Mouse (Mus musculus) embryonic stem cell, embryonic (primary cell): Measurements from ENCODE around the gene Olfr1229.

Source experiments
- CTCF ChIA-PET, 4 experiments: fragments of 300-600 bp in 2 of 4; fragments of 350-600 bp in 2 of 4; sonication (Branson Sonifier 250); formaldehyde crosslinking; loops; one replicate each; lab custom pipeline; 2022; ENCODE audit warnings: inconsistent platforms in 2 of 4; lab: Charles Lee
- POLR2A ChIA-PET, 4 experiments: fragments of 300-600 bp in 2 of 4; fragments of 350-600 bp in 2 of 4; sonication (Branson Sonifier 250); formaldehyde crosslinking; loops; one replicate each; lab custom pipeline; 2022; ENCODE audit warnings: antibody characterized with exemption in 4 of 4, inconsistent platforms in 1 of 4; lab: Charles Lee

Olfr1229 gene

DNA sequence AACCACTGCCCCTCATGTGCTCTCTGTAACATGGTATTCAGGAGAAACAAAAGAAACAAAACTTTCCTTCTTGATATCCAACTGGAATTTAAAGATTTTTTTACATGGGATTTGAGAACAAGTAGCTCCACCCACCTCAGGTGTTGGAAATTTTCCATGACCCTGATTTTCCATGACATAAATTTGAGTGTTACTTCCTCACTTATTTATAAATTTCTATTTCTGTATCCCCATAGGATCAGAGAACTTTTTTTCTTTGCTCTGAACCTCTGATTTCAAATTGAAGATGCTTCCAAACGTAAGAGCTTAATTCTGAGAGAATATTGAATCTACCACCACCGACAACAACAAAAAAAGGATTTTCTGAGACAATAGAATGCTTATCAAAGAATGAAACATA lies at the start of gene Olfr1229:
Gene Olfr1229, minus strand, starts transcription at position 101 of the 400 bp plus-strand sequence.
- CTCF ChIA-PET: interaction anchor here in 1 of 4 experiments (0.6 kb wide), 1 partner anchor 38 kb away, joined by 3 read pairs; no protein-coding TSS in a partner anchor
- POLR2A ChIA-PET: no interaction called here

DNA sequence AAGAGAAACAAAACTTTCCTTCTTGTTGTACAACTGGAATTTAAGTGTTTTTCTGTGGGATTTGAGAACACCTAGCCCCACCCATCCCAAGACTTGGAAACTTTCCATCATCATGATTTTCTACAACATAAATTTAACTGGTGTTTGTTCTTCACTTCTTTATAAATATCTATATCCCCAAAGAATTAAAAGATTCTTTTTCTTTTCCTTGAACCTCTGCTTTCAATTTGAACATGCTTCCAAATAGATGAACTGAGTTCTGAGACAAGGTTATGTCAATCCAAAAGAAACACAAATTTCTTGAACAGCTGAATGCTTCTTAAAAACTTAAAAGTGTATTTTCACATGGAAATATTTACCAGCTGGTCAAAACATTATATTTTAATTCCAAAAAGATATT lies 41.8 kb upstream of the Olfr1229 start, which contains the start of gene Olfr1232:
Gene Olfr1232, minus strand, starts transcription at position 101 of the 400 bp plus-strand sequence.
- CTCF ChIA-PET: no interaction called here

DNA sequence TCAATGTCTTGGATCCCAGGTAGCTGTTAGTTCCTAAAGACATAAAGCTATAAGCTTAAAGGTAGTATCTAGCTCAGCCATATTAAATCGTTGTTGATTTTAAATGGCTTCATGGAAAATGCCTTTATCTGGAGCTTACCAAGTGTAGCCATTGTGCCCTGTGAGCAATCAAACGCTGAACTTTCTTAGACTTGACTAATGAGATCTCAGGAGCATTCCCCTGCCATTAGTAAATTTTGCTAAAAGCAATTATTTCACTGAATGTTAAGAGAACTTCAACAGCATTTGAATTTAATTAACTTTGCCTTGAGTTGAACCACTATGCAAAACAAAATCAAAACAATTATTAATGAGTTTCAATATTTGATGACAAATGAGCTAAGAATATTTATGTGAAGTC lies 19.2 kb upstream of the Olfr1229 start, which contains the start of gene Olfr1231:
Gene Olfr1231, minus strand, starts transcription at position 101 of the 400 bp plus-strand sequence.
- ChIA-PET CTCF (no interaction called here), POLR2A (no interaction called here)

More for the DNA sequence above, 41.8 kb upstream of the Olfr1229 start, which contains the start of gene Olfr1232:
- POLR2A ChIA-PET: no interaction called here

DNA sequence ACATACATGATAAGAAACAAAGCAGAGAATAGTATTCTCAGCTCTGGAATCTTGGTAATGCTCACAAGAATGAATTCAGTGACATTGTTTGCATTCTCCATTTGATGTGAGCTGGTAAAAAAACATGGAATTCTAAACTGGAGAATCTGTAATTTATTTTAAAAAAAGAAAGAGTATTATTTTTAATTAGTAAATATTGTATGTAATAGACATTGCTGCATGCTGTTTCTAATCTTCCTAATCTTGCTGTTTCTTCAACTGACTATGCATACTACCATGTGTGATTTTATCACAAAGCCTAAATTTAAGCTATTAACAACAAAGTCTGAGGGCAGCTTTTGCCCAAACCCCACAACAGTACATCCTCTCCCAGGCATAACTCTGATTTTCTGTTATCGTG lies 9.4 kb upstream of the Olfr1229 start, which contains the start of gene Olfr1230:
Gene Olfr1230, minus strand, starts transcription at position 101 of the 400 bp plus-strand sequence.
- ChIA-PET CTCF (no interaction called here), POLR2A (no interaction called here)

DNA sequence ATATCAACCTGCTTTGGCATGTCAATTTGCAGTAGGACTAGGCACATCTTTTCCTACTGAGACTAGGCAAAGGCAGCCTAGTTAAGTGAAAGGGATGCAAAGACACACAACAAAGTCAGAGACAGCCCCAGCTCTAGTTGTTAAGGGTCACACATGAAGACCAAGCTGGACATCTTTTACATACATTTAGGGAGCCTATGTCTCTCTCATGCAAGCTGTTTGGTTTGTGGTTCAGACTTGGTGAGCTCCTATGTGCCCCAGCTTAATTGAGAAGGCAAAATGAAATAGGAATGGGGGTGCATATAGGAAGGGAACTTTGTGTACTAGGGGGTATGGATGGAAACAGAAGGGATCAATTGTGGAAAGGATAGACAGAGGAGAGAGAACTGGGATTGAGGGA lies 33.9 kb downstream of the Olfr1229 start, which contains the start of gene Olfr1228:
Gene Olfr1228, minus strand, starts transcription at position 101 of the 400 bp plus-strand sequence.
- ChIA-PET CTCF (no interaction called here), POLR2A (interaction anchor here in 1 of 4 experiments (0.6 kb wide), 1 partner anchor 53 kb away, joined by 3 read pairs; no protein-coding TSS in a partner anchor)
